Mouse (Mus musculus) embryo, embryonic 9.5 days (tissue): ENCODE data around the gene Cd80.

Source experiments
- DNase-seq: peaks from one replicate; pipeline ENCODE4 v3.0.0-alpha.2; 2017; ENCODE audit errors: extremely low spot score

Cd80 gene

DNA sequence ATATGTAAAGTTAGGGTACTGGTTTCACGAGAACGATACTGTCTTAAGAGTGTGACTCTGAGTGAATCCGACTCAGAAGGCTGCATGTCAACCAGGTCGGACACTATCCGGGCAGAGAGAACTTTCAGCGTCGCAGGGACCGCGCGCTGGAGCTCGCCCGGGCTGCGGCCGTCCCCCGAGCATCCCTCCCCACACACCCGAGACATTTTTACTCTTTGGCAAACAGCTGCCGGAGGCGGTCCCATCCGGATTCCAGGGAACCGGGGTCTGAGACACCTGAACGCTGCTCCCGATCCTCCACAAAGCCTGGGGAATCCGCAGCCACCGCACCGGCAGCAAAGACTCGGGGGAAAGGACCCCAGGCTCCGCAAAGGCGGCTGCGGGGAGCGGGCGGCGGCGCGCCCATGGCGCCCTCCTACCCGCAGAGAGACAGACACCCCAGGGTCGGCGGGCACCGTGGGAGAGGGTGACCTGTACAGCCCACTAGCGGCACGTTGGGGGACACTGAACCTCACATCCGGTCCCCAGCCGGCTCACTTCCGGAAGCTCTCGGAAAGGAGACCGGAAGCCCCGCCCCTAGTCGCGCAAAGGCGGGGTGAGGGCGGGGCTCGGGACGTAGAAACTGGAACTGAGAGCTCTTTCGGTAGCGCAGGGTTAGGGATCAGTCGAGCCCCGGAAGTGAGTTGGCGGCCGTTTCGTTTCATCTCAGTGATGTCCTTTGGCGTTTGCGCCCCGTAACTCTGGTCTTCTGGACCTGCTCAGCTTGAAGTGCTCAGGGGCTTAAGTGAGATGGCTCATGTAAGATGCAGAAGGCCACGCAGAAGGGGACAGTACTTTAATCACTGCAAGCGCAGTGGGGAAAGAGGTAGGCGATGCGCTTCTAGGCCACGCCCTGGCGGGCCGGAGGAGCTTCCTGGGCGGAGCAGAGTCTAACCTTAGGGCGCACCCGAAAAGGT lies 67.0 kb downstream of the Cd80 start, which contains the start of gene Timmdc1:
Timmdc1 (minus strand) TSS at position 535 of the 956 bp plus-strand sequence.
- peak; percentile 97 for DNase-seq

GRCm38 (mm10) chr16:38526264-38526663 lies 70.9 kb downstream of the Cd80 start:
- no peak for DNase-seq

- DNase-seq, result peak; percentile 58
Observed at GRCm38 (mm10) chr16:38536544-38537146, 81.3 kb downstream of the Cd80 start.

DNA sequence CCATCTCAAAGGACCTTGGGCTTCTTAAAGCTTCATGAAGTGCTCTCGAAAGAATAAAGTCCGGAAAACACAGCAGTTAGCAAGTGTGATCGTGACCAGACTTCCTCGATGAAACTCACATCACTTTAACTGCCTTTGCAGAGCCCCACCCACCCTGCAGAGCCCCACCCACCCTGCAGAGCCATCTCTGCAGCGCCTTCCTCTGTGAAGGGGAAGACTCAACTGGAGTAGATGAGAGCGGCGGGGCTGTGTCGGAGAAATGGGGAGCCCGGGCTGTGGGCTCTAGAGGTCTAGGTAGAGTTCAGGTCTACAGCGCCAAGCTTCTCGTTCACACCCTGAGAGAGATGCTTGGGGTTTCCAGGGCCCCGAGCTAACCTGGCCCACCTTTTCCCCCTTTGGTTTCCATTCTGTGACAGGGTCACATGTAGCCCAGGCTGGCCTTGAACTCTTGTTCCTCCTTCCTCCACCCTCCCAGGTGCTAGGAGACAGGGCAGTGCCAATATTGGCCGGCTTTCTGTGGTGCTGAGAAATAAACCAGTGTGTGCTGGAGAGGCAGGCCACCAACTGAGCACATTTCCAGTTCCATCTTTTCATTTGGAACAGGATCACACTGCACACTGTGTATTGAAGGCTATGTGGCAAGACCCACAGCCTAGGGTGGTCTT lies 83.5 kb downstream of the Cd80 start:
- no peak for DNase-seq
